Mouse (Mus musculus) cortical plate, adult 2 months (tissue): ENCODE measurements at regions not wholly inside any gene's neighbourhood (a gene's known extent, or its start where the extent isn't known, plus 50 kb on each side); places are given as distances from the start of the nearest gene placed in this dataset.

Experiments used
- H3K27ac ChIP-seq: fragments of 200-500 bp; 2 replicates; pipeline ENCODE4 v1.5.1; 2012; ENCODE audit warnings: low read length, control low read depth, inconsistent platforms; ENCODE audit not compliant: insufficient read depth
- H3K4me1 ChIP-seq: fragments of 200-500 bp; 2 replicates; pipeline ENCODE4 v1.6.1; 2011; ENCODE audit warnings: low read length; ENCODE audit not compliant: control insufficient read depth, insufficient read depth
- H3K4me3 ChIP-seq: fragments of 200-500 bp; 2 replicates; pipeline ENCODE4 v1.5.1; 2011; ENCODE audit warnings: mild to moderate bottlenecking, low read length, control low read depth; ENCODE audit not compliant: insufficient read depth
- CTCF ChIP-seq: fragments of 200-500 bp; IDR thresholded peaks from 2 replicates; pipeline ENCODE4 v1.5.1; 2011; ENCODE audit warnings: mild to moderate bottlenecking, control low read depth, low read length; ENCODE audit not compliant: insufficient read depth; ENCODE audit errors: extremely low read depth
- POLR2A ChIP-seq: fragments of 200-500 bp; IDR thresholded peaks from 2 replicates; pipeline ENCODE4 v1.6.1; 2011; ENCODE audit warnings: mild to moderate bottlenecking, low read length, control low read depth; ENCODE audit not compliant: insufficient read depth; ENCODE audit errors: extremely low read depth

DNA sequence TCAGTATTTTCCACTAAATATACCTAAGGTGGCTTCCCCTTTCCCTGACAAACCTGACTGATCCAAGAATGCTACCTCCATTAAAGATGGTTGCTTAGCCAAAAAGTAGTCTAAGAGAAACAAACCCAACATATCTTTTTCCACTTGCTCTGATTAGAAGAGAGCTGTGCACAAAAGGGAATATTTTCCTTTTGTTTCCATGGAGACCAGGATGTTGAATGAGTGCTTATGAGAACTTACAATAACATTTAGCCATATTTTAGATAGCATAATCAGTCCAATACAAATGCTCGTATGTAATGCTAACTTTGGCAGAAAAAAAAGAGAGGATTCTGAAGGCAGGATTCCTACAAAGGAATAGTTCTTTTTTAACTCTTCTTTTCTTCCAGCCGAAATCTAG lies 161.3 kb upstream of the Ppp3ca start:
- TF ChIP-seq CTCF (no peak), POLR2A (no peak)
- Histone ChIP-seq H3K4me1 (no peaks in the 10 kb centered on the region), H3K27ac (no peak overlapping the region), H3K4me3 (no peak overlapping the region)

DNA sequence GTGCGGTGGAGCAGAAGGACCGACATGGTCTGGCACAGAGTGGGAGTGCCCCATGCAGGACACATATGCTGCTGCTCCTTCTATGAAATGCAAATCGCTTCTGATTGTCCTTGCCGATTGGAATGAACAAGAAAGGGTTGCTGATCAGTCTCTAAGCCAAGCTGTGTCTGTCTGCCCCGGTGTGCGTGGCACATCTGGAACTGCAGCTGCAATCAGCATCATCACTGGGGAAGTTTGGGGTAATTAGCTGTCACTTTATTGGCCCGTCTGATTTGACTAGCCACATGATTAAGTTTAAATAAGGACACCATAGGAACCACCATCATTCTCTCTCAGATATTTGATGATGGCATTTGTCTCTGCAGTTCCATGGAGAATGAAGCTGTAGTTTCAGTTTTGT lies 162.9 kb upstream of the Ppp3ca start:
- H3K27ac ChIP-seq, result no peak overlapping the region
- H3K4me1 ChIP-seq, result no peaks in the 10 kb centered on the region
- H3K4me3 ChIP-seq, result no peak overlapping the region
- TF ChIP-seq CTCF, result no peak
- TF ChIP-seq POLR2A, result no peak

DNA sequence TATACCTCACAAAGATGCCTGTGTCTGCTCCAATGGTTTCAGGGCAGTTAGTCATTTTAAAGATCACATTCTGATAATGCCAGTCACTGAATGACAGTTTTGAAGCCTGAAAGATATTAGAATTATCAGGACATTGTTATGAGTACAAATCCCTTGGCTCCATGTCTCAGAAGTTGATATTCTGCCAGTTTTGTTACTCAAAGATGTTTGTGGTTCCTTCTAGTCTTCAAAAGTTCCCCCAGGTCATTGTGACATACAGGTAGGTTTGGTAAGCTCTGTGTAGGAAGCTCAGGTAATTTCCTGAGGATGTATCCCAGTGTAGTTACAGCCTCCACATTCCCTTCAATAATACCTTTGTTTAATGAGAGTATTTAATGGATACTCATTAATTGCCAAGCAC lies 169.0 kb upstream of the Bank1 start:
- Histone ChIP-seq H3K4me1 (no peaks in the 10 kb centered on the region), H3K27ac (no peak overlapping the region), H3K4me3 (no peak overlapping the region)
- no peak for TF ChIP-seq CTCF
- no peak for TF ChIP-seq POLR2A

DNA sequence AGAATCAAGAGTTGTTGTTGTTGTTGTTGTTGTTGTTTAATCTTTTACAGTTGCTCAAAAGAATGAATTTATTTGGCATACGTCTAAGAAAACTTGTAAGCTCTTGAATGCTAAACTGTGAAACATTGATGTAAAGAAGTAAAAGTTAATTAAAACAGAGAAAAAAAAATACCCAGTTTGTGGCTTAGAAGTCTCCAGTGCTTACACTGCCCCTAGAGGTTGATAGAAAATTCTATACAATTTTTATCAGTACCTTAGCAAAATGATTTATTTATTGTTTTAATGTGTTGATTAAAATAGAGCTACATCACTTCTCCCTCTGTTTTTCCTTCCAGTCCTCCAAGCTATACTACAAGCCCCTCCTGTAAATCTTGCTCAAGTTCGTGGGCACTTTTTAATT lies 165.8 kb upstream of the Bank1 start:
- H3K4me1 ChIP-seq, result no peaks in the 10 kb centered on the region
- TF ChIP-seq CTCF (no peak), POLR2A (no peak)
- no peak overlapping the region for H3K27ac ChIP-seq

DNA sequence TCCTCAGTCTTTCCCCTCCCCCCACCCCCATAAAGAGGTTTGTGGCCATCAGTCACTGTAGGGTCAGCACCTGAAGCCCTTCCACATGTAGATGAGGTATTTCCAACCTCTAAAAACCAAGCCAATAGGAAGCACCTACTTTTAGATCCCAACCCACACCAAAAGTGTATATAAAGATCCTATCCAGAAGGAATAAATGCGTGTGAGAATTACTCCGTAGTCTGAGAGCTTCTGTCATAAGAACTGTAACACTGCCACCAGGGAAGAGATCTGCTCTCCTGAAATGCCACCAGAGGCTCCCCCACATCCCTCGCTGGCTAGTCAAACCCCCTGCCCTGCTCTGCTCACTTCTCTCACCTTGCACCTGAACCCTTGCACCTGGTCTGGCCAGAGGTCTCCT lies 145.8 kb upstream of the Bank1 start:
- no peaks in the 10 kb centered on the region; the same call in 1 of the 2 replicates for H3K4me1 ChIP-seq
- H3K27ac ChIP-seq, result no peak overlapping the region
- TF ChIP-seq POLR2A, result no peak
- TF ChIP-seq CTCF, result no peak
- no peak overlapping the region for H3K4me3 ChIP-seq

More for the DNA sequence above, 165.8 kb upstream of the Bank1 start:
- H3K4me3 ChIP-seq, result no peak overlapping the region

DNA sequence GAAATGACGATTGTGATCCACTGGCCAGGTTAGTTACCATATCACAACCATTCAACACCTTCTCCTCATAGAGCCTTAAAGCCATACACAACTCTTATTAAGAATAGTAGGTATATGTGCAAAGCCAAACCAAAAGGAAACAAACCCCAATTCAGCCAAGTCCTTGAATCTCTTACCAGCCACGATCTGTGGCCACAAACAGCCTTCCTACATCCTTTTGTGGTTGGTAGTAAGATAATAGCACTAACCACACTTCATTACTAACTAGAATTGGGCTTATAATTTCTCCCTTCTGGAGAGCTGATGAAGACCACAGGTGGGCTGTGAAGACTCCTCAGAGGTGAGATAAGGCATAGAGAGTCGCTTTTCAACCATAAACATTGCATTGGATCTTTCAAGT lies 136.9 kb upstream of the Bank1 start:
- no peak overlapping the region for H3K4me3 ChIP-seq
- TF ChIP-seq CTCF, result no peak
- no peak for TF ChIP-seq POLR2A
- no peaks in the 10 kb centered on the region for H3K4me1 ChIP-seq
- H3K27ac ChIP-seq, result no peak overlapping the region

DNA sequence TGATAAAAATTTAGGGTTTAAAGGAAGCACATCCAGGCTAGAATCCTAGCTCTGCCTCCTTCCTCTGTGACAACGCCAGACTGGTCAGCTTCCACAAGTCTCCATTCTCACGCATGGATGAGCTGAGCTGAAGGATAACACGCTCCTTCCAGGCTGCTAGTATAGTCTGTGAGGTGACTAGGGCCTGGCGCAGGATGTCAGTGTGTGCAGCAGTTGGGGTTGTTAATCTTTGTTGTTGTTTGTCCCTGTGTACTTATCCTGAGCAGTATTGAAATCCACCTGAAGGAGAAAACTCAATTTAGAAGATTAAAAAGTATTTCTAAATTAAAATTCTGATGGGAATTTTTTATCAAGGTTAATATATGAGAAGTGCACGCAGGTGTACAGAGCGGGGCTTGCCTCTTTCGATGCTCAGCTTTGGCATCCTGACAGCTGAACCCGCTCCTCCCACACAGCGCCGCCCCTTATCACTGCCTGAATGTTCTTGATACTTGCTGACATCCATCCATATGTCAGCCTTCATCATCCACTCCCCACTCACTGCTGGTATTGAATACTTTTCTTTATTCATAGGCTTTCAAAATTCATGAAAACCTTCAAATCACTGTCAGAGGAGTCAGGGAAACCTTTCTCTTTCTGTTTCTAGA lies 130.7 kb upstream of the Bank1 start:
- Histone ChIP-seq H3K4me1 (no peaks in the 10 kb centered on the region), H3K27ac (no peak overlapping the region), H3K4me3 (no peak overlapping the region)
- TF ChIP-seq POLR2A (no peak), CTCF (no peak)

DNA sequence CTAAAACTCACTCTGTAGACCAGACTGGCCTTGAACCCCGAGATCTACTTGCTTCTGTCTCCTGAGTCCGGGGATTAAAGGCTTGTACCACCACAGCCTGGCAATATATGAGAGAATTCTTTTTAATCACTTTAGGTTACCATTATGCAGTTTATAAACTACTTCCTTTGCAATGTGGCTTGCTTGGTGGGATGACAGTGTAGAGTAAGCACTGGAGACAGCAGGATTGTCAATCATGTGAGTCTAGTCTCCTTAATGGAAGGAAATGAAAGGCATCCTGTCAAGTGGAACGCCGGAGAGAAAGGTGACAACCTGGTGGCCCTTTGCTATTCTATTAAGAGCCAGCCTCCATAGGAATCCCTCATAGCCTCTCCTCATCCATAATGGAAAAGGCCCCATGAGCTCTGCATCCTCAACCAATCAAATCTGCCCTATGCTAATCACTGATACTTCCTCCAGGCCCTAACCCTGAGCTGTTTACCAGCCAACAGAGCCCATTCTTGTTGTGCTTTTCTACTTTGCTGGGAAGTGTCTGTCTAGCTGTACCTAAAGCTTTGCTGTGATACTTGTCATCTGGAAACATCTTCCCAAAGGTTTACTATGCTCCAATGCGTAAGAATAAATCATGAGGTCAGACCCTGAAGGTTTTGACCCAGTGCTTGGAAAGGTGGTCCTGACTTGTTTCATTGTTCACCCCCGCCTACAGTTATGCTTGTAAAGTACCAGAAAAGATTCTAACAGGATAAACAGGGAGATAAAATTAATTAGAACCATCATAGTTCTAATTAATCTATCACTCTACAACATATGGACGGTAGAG lies 130.0 kb upstream of the Bank1 start:
- Histone ChIP-seq H3K4me3 (no peak overlapping the region), H3K4me1 (peaks cover 2% of the 10 kb centered on the region), H3K27ac (no peak overlapping the region)
- TF ChIP-seq POLR2A, result no peak
- TF ChIP-seq CTCF, result no peak

DNA sequence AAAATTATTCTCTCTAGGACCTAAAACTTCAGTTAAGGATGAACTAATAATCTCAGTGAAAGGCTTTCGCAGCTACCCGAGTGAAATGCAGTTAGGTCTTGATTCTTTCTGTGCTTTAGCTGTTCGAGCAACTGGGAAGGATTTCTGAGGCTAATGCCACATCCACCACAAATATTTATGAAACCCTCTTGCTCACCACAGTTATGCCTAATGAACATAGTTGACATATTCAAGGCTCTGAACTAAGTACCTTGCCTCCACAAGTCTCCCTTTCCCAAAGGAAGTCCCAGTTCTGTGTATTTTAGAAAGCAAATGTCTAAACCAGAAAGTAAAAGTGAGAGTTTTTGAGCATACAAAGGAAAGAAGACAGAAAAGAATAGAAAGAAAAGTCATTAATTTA lies 129.1 kb upstream of the Bank1 start:
- Histone ChIP-seq H3K27ac (no peak overlapping the region), H3K4me3 (no peak overlapping the region), H3K4me1 (peaks cover 4% of the 10 kb centered on the region)
- TF ChIP-seq CTCF (no peak), POLR2A (no peak)
